Mouse (Mus musculus) testis, adult 2 months (tissue): ENCODE data around the gene Bckdhb.

Experiments
- CTCF ChIP-seq: fragments of 200-500 bp; IDR thresholded peaks from 2 replicates; pipeline ENCODE4 v1.5.1; 2012; ENCODE audit warnings: low read depth, mild to moderate bottlenecking, inconsistent platforms, low read length, moderate library complexity; ENCODE audit not compliant: control insufficient read depth, insufficient read depth, insufficient replicate concordance
- POLR2A ChIP-seq: fragments of 200-500 bp; IDR thresholded peaks from 2 replicates; pipeline ENCODE4 v1.6.1; 2012; ENCODE audit warnings: low read depth, mild to moderate bottlenecking, inconsistent platforms, low read length, moderate library complexity; ENCODE audit not compliant: control insufficient read depth

GRCm38 (mm10) chr9:84073237-84073636 lies 148.3 kb downstream of the Bckdhb start:
- TF ChIP-seq CTCF, result no peak
- no peak for TF ChIP-seq POLR2A
